Mouse (Mus musculus) hindbrain, postnatal 0 days (tissue): ENCODE data around the gene Lypd4. TPM values are rescaled to one million over a fixed set of nuclear protein-coding genes. Genes with fewer than 3 reads are reported as not detected.

Source experiments
- ATAC-seq: fragments of 200-750 bp; cut with Nextera tagmentation; 2 replicates; pipeline ENCODE4 v1.8.0; 2017; ENCODE audit warnings: mild to moderate bottlenecking, moderate TSS enrichment, moderate library complexity
- DNase-seq: peaks from one replicate; pipeline ENCODE4 v3.0.0-alpha.2; 2015; ENCODE audit warnings: low spot score
- H3K27ac ChIP-seq: fragments of 300-500 bp; sonication (generic); 2 replicates; pipeline ENCODE4 v1.5.1; 2014; ENCODE audit warnings: mild to moderate bottlenecking
- H3K27me3 ChIP-seq: fragments of 300-500 bp; sonication (generic); 2 replicates; pipeline ENCODE4 v1.6.1; 2014; ENCODE audit warnings: low read length, mixed read lengths; ENCODE audit not compliant: insufficient read depth
- H3K36me3 ChIP-seq: fragments of 300-500 bp; sonication (generic); 2 replicates; pipeline ENCODE4 v1.6.1; 2014; ENCODE audit warnings: low read length, mixed read lengths; ENCODE audit not compliant: insufficient read depth
- H3K4me1 ChIP-seq: fragments of 300-500 bp; sonication (generic); 2 replicates; pipeline ENCODE4 v1.6.1; 2014; ENCODE audit warnings: antibody characterized with exemption, low read length, mixed read lengths; ENCODE audit not compliant: insufficient read depth
- H3K4me2 ChIP-seq: fragments of 300-500 bp; sonication (generic); 2 replicates; pipeline ENCODE4 v1.6.1; 2014; ENCODE audit warnings: low read depth, mild to moderate bottlenecking, low read length, moderate library complexity, mixed read lengths
- H3K4me3 ChIP-seq: fragments of 300-500 bp; sonication (generic); 2 replicates; pipeline ENCODE4 v1.5.1; 2014; ENCODE audit warnings: low read length
- H3K9ac ChIP-seq: fragments of 300-500 bp; sonication (generic); replicated peaks from 2 replicates; pipeline ENCODE4 v1.6.1; 2014; ENCODE audit warnings: mild to moderate bottlenecking, low read length, moderate library complexity, mixed read lengths
- H3K9me3 ChIP-seq: fragments of 300-500 bp; sonication (generic); 2 replicates; pipeline ENCODE4 v1.6.1; 2016; ENCODE audit warnings: low read length, mixed read lengths
- CTCF ChIP-seq: IDR thresholded peaks from 2 replicates; pipeline ENCODE4 v1.5.1; 2016; ENCODE audit warnings: antibody characterized with exemption, control low read depth, low read depth
- WGBS: fragments of 180-500 bp; shearing (Covaris S2); extraction: QIAGEN DNeasy Blood & Tissue Kit; methylation state at CpG from one replicate; pipeline ENCODE4 v1.1.7; 2014; 5-methylcytosine and 5-hydroxymethylcytosine counted together
- polyA plus RNA-seq: library from polyadenylated mRNA; unstranded; fragments of >200 nt; fragmentation: Nextera tagmentation; extraction: Ambion mirVana; gene quantifications from 2 replicates; pipeline ENCODE4 v1.2.1, GENCODE M21; 2015
- total RNA-seq: library from RNA; depleted of rRNA; stranded (reverse); fragments of >200 nt; gene quantifications from 2 replicates; pipeline ENCODE4 v1.2.3, GENCODE M21; 2014; rRNA removed

Lypd4 gene
- total RNA-seq (not detected in 2 replicates), polyA plus RNA-seq (not detected in 2 replicates)

GRCm38 (mm10) chr7:24869532-24870165 is at the start of gene Lypd4, which contains the start of gene Dmrtc2:
Gene Lypd4, minus strand, starts transcription at chr7:24869941.
Gene Dmrtc2, plus strand, starts transcription at chr7:24870057.
- TF ChIP-seq CTCF = no peak
- no peaks in the 10 kb centered on the region for H3K36me3 ChIP-seq
- H3K4me3 ChIP-seq = no peak within 1 kb of the TSS
- ATAC-seq (peak; percentile 54; the same call in 1 of the 2 replicates), DNase-seq (no peak)
- no peaks in the 10 kb centered on the region for H3K9me3 ChIP-seq
- H3K27me3 ChIP-seq = no peaks in the 10 kb centered on the region
- 52% methylated on average over 41 of the region's 41 CpGs for WGBS
- no peak within 1 kb of the TSS for H3K4me2 ChIP-seq
- H3K9ac ChIP-seq = no peak within 1 kb of the TSS
- no peak within 1 kb of the TSS for H3K27ac ChIP-seq
- H3K4me1 ChIP-seq = no peaks in the 10 kb centered on the region

- H3K9ac ChIP-seq = no peak overlapping the region
- 94% methylated on average over 20 of the region's 20 CpGs for WGBS
- H3K4me2 ChIP-seq = no peak overlapping the region
- H3K27ac ChIP-seq = no peak overlapping the region
- no peak overlapping the region for H3K4me3 ChIP-seq
- H3K4me1 ChIP-seq = no peaks in the 10 kb centered on the region
- H3K9me3 ChIP-seq = no peaks in the 10 kb centered on the region
- DNase-seq (no peak), ATAC-seq (peak; percentile 30; the same call in 1 of the 2 replicates)
- peaks cover 54% of the 10 kb centered on the region for H3K36me3 ChIP-seq
- no peak for TF ChIP-seq CTCF
- no peaks in the 10 kb centered on the region for H3K27me3 ChIP-seq
Observed at GRCm38 (mm10) chr7:24918763-24919323, 49.1 kb upstream of the Lypd4 start.

GRCm38 (mm10) chr7:24912480-24912879 is 42.7 kb upstream of the Lypd4 start:
- H3K27ac ChIP-seq = no peak overlapping the region
- no peaks in the 10 kb centered on the region for H3K9me3 ChIP-seq
- H3K4me1 ChIP-seq = no peaks in the 10 kb centered on the region
- ATAC-seq (no peak), DNase-seq (no peak)
- no peak overlapping the region for H3K4me2 ChIP-seq
- no peak for TF ChIP-seq CTCF
- no peaks in the 10 kb centered on the region for H3K27me3 ChIP-seq
- no peak overlapping the region for H3K4me3 ChIP-seq
- H3K9ac ChIP-seq = no peak overlapping the region
- peaks cover 16% of the 10 kb centered on the region; the same call in 1 of the 2 replicates for H3K36me3 ChIP-seq
- WGBS = 91% methylated on average over 14 of the region's 14 CpGs

- Histone ChIP-seq H3K4me1 (peaks cover 6% of the 10 kb centered on the region; the same call in 1 of the 2 replicates), H3K9me3 (no peaks in the 10 kb centered on the region), H3K4me2 (no peak overlapping the region), H3K9ac (no peak overlapping the region), H3K36me3 (peaks cover 6% of the 10 kb centered on the region; the same call in 1 of the 2 replicates), H3K27me3 (no peaks in the 10 kb centered on the region), H3K27ac (no peak overlapping the region), H3K4me3 (no peak overlapping the region)
- TF ChIP-seq CTCF = 0 out of 2 replicates have a peak, but pooled peaks have one; percentile 4
- DNase-seq (no peak), ATAC-seq (no peak)
- 47% methylated on average over 13 of the region's 13 CpGs for WGBS
Observed at GRCm38 (mm10) chr7:24907211-24907748, 37.5 kb upstream of the Lypd4 start.

GRCm38 (mm10) chr7:24906551-24906950 is 36.8 kb upstream of the Lypd4 start:
- Histone ChIP-seq H3K4me1 (peaks cover 6% of the 10 kb centered on the region; the same call in 1 of the 2 replicates), H3K4me2 (no peak overlapping the region), H3K36me3 (peaks cover 6% of the 10 kb centered on the region; the same call in 1 of the 2 replicates), H3K9me3 (no peaks in the 10 kb centered on the region), H3K4me3 (no peak overlapping the region), H3K27ac (no peak overlapping the region), H3K9ac (no peak overlapping the region), H3K27me3 (no peaks in the 10 kb centered on the region)
- ATAC-seq (no peak), DNase-seq (no peak)
- no peak for TF ChIP-seq CTCF
- WGBS = 45% methylated on average over 6 of the region's 6 CpGs

- DNase-seq (peak; percentile 81), ATAC-seq (no peak)
- Histone ChIP-seq H3K9me3 (no peaks in the 10 kb centered on the region), H3K4me2 (peak overlapping the region; percentile 86), H3K4me1 (peaks cover 6% of the 10 kb centered on the region; the same call in 1 of the 2 replicates), H3K27ac (peak overlapping the region; percentile 68), H3K27me3 (no peaks in the 10 kb centered on the region), H3K36me3 (peaks cover 6% of the 10 kb centered on the region; the same call in 1 of the 2 replicates), H3K9ac (peak overlapping the region; percentile 71; the same call in 1 of the 2 replicates), H3K4me3 (peak overlapping the region; percentile 62)
- peak; percentile 88 for TF ChIP-seq CTCF
- 12% methylated on average over 3 of the region's 3 CpGs for WGBS
Observed at GRCm38 (mm10) chr7:24904936-24905335, 35.2 kb upstream of the Lypd4 start.
